Mouse (Mus musculus) frontal cortex, postnatal 14 days (tissue): Measurements from ENCODE around the gene Cbx7.
"Not testable (repeated sequence)": the region's sequence is repeated elsewhere in the genome, so short reads cannot be mapped to it uniquely, and the experiment has no call there.

Experiments
- DNase-seq, 2 experiments: peaks; one replicate each; pipeline ENCODE4 v3.0.0; 2022; ENCODE audit warnings: low spot score in 2 of 2

Cbx7 gene

GRCm38 (mm10) chr15:79926856-79927416 is 44.0 kb downstream of the Cbx7 start:
- DNase-seq: no peak

GRCm38 (mm10) chr15:79919787-79920186 is 51.1 kb downstream of the Cbx7 start:
- no peak for DNase-seq

- DNase-seq: no peak
Observed at GRCm38 (mm10) chr15:79918485-79918884, 52.4 kb downstream of the Cbx7 start.

- DNase-seq: no peak
Observed at GRCm38 (mm10) chr15:79917111-79917720, 53.7 kb downstream of the Cbx7 start.

- no peak for DNase-seq
Observed at GRCm38 (mm10) chr15:79916150-79916549, 54.8 kb downstream of the Cbx7 start.

GRCm38 (mm10) chr15:79914357-79914756 is 56.6 kb downstream of the Cbx7 start:
- DNase-seq: no peak

GRCm38 (mm10) chr15:79913761-79914346 is 57.1 kb downstream of the Cbx7 start:
- DNase-seq: no peak

- DNase-seq: no peak
Observed at GRCm38 (mm10) chr15:79911339-79911738, 59.6 kb downstream of the Cbx7 start.

GRCm38 (mm10) chr15:79910812-79911211 is 60.1 kb downstream of the Cbx7 start:
- DNase-seq: not testable (repeated sequence)

- DNase-seq: not testable (repeated sequence)
Observed at GRCm38 (mm10) chr15:79909006-79909405, 61.9 kb downstream of the Cbx7 start.

- DNase-seq: no peak
Observed at GRCm38 (mm10) chr15:79906855-79907254, 64.1 kb downstream of the Cbx7 start.

GRCm38 (mm10) chr15:79905211-79905610 is 65.7 kb downstream of the Cbx7 start:
- DNase-seq: no peak

GRCm38 (mm10) chr15:79904678-79905077 is 66.2 kb downstream of the Cbx7 start:
- DNase-seq: not testable (repeated sequence)

- no peak for DNase-seq
Observed at GRCm38 (mm10) chr15:79903963-79904362, 67.0 kb downstream of the Cbx7 start.

GRCm38 (mm10) chr15:79903081-79903480 is 67.8 kb downstream of the Cbx7 start:
- DNase-seq: not testable (repeated sequence)

- DNase-seq: no peak
Observed at GRCm38 (mm10) chr15:79901399-79901798, 69.5 kb downstream of the Cbx7 start.

GRCm38 (mm10) chr15:79900751-79901150 is 70.2 kb downstream of the Cbx7 start:
- DNase-seq: no peak

GRCm38 (mm10) chr15:79899828-79900510 is 71.0 kb downstream of the Cbx7 start:
- DNase-seq: no peak

- DNase-seq: no peak
Observed at GRCm38 (mm10) chr15:79898988-79899387, 71.9 kb downstream of the Cbx7 start.

- no peak for DNase-seq
Observed at GRCm38 (mm10) chr15:79896080-79896725, 74.7 kb downstream of the Cbx7 start.

GRCm38 (mm10) chr15:79895221-79896079 is 75.5 kb downstream of the Cbx7 start:
- DNase-seq: not testable (repeated sequence)
